Mouse (Mus musculus) liver, adult 2 months (tissue): Measurements from ENCODE around the gene Ptprm. TPM values are rescaled to one million over a fixed set of nuclear protein-coding genes. Genes with fewer than 3 reads are reported as not detected.

Source experiments
- DNase-seq: peaks from one replicate; pipeline ENCODE4 v3.0.0-alpha.2; 2011; ENCODE audit warnings: low read depth, low spot score; ENCODE audit errors: extremely low read depth
- H3K27ac ChIP-seq: fragments of 200-500 bp; replicated peaks from 2 replicates; pipeline ENCODE4 v1.5.1; 2012; ENCODE audit warnings: low read depth, mild to moderate bottlenecking, control low read depth, inconsistent platforms, low read length; ENCODE audit not compliant: insufficient read depth
- H3K27me3 ChIP-seq: fragments of 200-500 bp; 2 replicates; pipeline ENCODE4 v1.6.1; 2012; ENCODE audit warnings: mild to moderate bottlenecking, moderate library complexity, low read length, inconsistent platforms; ENCODE audit not compliant: control insufficient read depth, insufficient read depth
- H3K36me3 ChIP-seq: fragments of 200-500 bp; 2 replicates; pipeline ENCODE4 v1.6.1; 2012; ENCODE audit warnings: low read length, inconsistent platforms; ENCODE audit not compliant: control insufficient read depth, insufficient read depth
- H3K4me1 ChIP-seq: fragments of 200-500 bp; 2 replicates; pipeline ENCODE4 v1.6.1; 2011; ENCODE audit warnings: low read length; ENCODE audit not compliant: control insufficient read depth, insufficient read depth
- H3K4me3 ChIP-seq: fragments of 200-500 bp; 2 replicates; pipeline ENCODE4 v1.5.1; 2011; ENCODE audit warnings: low read depth, mild to moderate bottlenecking, control low read depth, low read length, moderate library complexity; ENCODE audit not compliant: insufficient read depth
- H3K79me2 ChIP-seq: fragments of 200-500 bp; 2 replicates; pipeline ENCODE4 v1.6.1; 2012; ENCODE audit warnings: inconsistent platforms, mild to moderate bottlenecking, low read length, moderate library complexity; ENCODE audit not compliant: control insufficient read depth, insufficient read depth
- H3K9ac ChIP-seq: fragments of 200-500 bp; 2 replicates; pipeline ENCODE4 v1.6.1; 2012; ENCODE audit warnings: low read depth, mild to moderate bottlenecking, control low read depth, inconsistent platforms, low read length
- CTCF ChIP-seq: fragments of 200-500 bp; IDR thresholded peaks from 2 replicates; pipeline ENCODE4 v1.5.1; 2011; ENCODE audit warnings: low read depth, low read length, control low read depth
- POLR2A ChIP-seq: fragments of 200-500 bp; IDR thresholded peaks from 2 replicates; pipeline ENCODE4 v1.6.1; 2011; ENCODE audit warnings: low read length, control low read depth; ENCODE audit not compliant: insufficient read depth; ENCODE audit errors: extremely low read depth
- WGBS: fragments of 180-500 bp; shearing (Covaris S2); methylation state at CpG from one replicate; pipeline ENCODE4 v1.1.7; 2018; 5-methylcytosine and 5-hydroxymethylcytosine counted together
- polyA plus RNA-seq: library from polyadenylated mRNA; depleted of rRNA; stranded (reverse); fragments of >200 nt; gene quantifications from 2 replicates; pipeline ENCODE4 v1.2.3, GENCODE M21; 2012
- total RNA-seq: library from RNA; depleted of rRNA; stranded (reverse); fragments of >200 nt; gene quantifications from 2 replicates; pipeline ENCODE4 v1.2.3, GENCODE M21; 2014

Gene Ptprm
- total and polyA plus RNA-seq, 2 experiments: 0.78 to 3.3 TPM

GRCm38 (mm10) chr17:67150441-67150840, 203.8 kb downstream of the Ptprm start:
- H3K4me1 ChIP-seq: no peaks in the 10 kb centered on the region
- H3K27me3 ChIP-seq: peaks cover 3% of the 10 kb centered on the region; the same call in 1 of the 2 replicates
- H3K27ac ChIP-seq: no peak overlapping the region
- no peak overlapping the region for H3K9ac ChIP-seq
- no peaks in the 10 kb centered on the region for H3K36me3 ChIP-seq
- TF ChIP-seq POLR2A (no peak), CTCF (no peak)
- WGBS: 88% methylated on average over 2 of the region's 2 CpGs
- DNase-seq: no peak
- no peak overlapping the region for H3K4me3 ChIP-seq
- no peaks in the 10 kb centered on the region for H3K79me2 ChIP-seq

DNA sequence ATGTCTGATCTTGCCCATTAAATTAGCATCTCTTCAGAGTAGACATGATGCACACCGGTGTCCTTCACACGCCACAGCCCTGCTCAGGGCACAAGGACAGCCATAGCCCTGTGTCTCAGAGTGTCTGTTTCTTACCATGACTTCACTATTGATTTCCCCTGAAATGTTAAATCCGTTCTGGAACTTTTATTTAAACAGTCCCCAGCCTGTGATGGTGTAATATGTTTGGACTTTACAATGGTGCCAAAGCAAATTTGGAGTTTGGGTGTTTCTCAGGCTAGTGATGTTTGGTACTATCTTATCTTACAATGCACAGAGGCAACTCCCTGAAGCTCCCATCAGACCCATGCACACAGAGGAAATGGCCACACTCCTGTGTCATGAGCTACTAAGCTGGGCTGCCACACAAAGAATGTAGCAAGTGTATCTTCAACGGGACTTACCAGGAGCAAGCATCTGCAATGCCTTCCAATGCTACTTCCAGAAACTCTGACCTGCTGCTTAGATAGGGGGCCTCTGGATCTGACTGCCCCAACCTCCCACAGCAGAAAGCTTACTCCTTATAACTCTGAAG, 212.0 kb downstream of the Ptprm start:
- peak; percentile 91 for DNase-seq
- Histone ChIP-seq H3K4me1 (peaks cover 5% of the 10 kb centered on the region; the same call in 1 of the 2 replicates), H3K27me3 (peaks cover 3% of the 10 kb centered on the region; the same call in 1 of the 2 replicates), H3K27ac (no peak overlapping the region), H3K4me3 (no peak overlapping the region), H3K36me3 (no peaks in the 10 kb centered on the region), H3K79me2 (no peaks in the 10 kb centered on the region), H3K9ac (no peak overlapping the region)
- TF ChIP-seq POLR2A: no peak
- no peak for TF ChIP-seq CTCF
- 25% methylated on average over 4 of the region's 4 CpGs for WGBS

DNA sequence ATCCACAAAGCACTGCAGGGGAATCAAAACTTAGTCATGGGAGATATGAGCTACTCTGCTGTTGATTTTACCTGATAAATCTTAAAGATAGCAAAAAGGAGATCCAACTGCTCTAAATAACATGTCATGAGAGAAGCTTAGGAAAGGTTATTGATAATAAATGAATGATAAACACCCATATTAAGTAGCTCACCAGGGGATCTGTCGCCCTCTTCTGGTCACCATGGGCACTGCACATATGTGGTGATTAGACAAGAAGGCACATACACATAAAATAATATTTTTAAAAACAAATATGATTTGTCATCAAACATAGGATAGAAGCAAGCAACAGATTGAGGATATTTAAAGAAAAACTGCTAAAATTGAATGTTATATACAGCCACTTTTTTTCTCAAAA, 213.8 kb downstream of the Ptprm start:
- TF ChIP-seq CTCF (peak; percentile 59), POLR2A (no peak)
- Histone ChIP-seq H3K9ac (no peak overlapping the region), H3K27ac (no peak overlapping the region), H3K27me3 (peaks cover 3% of the 10 kb centered on the region; the same call in 1 of the 2 replicates), H3K4me1 (peaks cover 5% of the 10 kb centered on the region; the same call in 1 of the 2 replicates), H3K4me3 (no peak overlapping the region), H3K36me3 (no peaks in the 10 kb centered on the region), H3K79me2 (no peaks in the 10 kb centered on the region)
- 50% methylated on average over 1 of the region's 1 CpGs for WGBS
- peak; percentile 27 for DNase-seq

GRCm38 (mm10) chr17:67138981-67139380, 215.3 kb downstream of the Ptprm start:
- Histone ChIP-seq H3K9ac (no peak overlapping the region), H3K27ac (no peak overlapping the region), H3K4me1 (peaks cover 8% of the 10 kb centered on the region; the same call in 1 of the 2 replicates), H3K79me2 (no peaks in the 10 kb centered on the region), H3K27me3 (peaks cover 3% of the 10 kb centered on the region; the same call in 1 of the 2 replicates), H3K36me3 (no peaks in the 10 kb centered on the region), H3K4me3 (no peak overlapping the region)
- TF ChIP-seq POLR2A (no peak), CTCF (no peak)
- no peak for DNase-seq
- 75% methylated on average over 12 of the region's 12 CpGs for WGBS

GRCm38 (mm10) chr17:67136876-67137275, 217.4 kb downstream of the Ptprm start:
- Histone ChIP-seq H3K79me2 (no peaks in the 10 kb centered on the region), H3K4me3 (no peak overlapping the region), H3K27ac (no peak overlapping the region), H3K27me3 (no peaks in the 10 kb centered on the region), H3K4me1 (peaks cover 4% of the 10 kb centered on the region; the same call in 1 of the 2 replicates), H3K36me3 (no peaks in the 10 kb centered on the region), H3K9ac (no peak overlapping the region)
- TF ChIP-seq POLR2A: no peak
- no peak for TF ChIP-seq CTCF
- no peak for DNase-seq
- WGBS: 93% methylated on average over 7 of the region's 7 CpGs

GRCm38 (mm10) chr17:67136421-67136820, 217.8 kb downstream of the Ptprm start:
- Histone ChIP-seq H3K36me3 (no peaks in the 10 kb centered on the region), H3K4me1 (peaks cover 3% of the 10 kb centered on the region; the same call in 1 of the 2 replicates), H3K9ac (no peak overlapping the region), H3K79me2 (no peaks in the 10 kb centered on the region), H3K4me3 (no peak overlapping the region), H3K27ac (no peak overlapping the region), H3K27me3 (no peaks in the 10 kb centered on the region; the same call in 1 of the 2 replicates)
- TF ChIP-seq CTCF (no peak), POLR2A (no peak)
- DNase-seq: no peak
- WGBS: 92% methylated on average over 8 of the region's 8 CpGs
